Mouse (Mus musculus) heart, postnatal 14 days (tissue): ENCODE data around the gene Scand1. TPM values are rescaled to one million over a fixed set of nuclear protein-coding genes. Genes with fewer than 3 reads are reported as not detected.

ENCODE experiments used
- DNase-seq, 2 experiments: peaks; one replicate each; pipeline ENCODE4 v3.0.0; 2021 to 2022
- intact Hi-C: fragments of 180-260 bp; cut with DNase I; formaldehyde crosslinking; loops from one replicate; pipeline ENCODE4 v1.15.1; 2025
- total RNA-seq, 2 experiments: library from RNA; stranded (reverse); gene quantifications; 2 replicates each; pipeline ENCODE4 v1.2.3; 2021

Scand1 gene
- total RNA-seq, 2 experiments from 2014 or later, result 78.8 to 79.7 TPM

GRCm38 (mm10) chr2:156310945-156311344, 1.6 kb downstream of the Scand1 start:
- intact Hi-C loops, result no loop called here
- no peak for DNase-seq

- DNase-seq, result no peak
- intact Hi-C loops, result no loop called here
Observed at GRCm38 (mm10) chr2:156310455-156310854, 2.0 kb downstream of the Scand1 start.

DNA sequence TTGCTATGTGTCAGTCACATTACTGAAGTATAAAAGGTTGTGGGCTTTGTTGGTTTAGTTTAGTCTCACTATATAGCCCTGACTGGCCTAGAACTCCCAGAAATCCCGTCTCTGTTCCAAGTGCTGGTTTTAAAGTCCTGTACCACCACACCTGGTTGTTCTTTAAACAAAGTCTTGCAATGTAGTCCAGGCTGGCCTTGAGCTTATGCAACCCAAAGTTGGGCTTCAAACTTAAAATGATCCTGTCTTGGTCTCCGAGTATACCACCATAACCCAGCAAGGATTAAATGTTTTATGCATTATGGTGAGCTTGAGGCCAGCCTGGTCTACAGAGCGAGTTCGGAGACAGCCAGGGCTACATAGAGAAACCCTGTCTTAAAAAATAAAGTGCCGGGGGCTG, 2.6 kb downstream of the Scand1 start:
- intact Hi-C loops, result loop anchor here (10.0 kb wide), 1 partner anchor 395 kb away; no protein-coding TSS in a partner anchor
- no peak for DNase-seq

GRCm38 (mm10) chr2:156307261-156307660, 5.2 kb downstream of the Scand1 start:
- intact Hi-C loops, result loop anchor here (10.0 kb wide), 1 partner anchor 398 kb away; no protein-coding TSS in a partner anchor
- peak; percentile 13 to 26 for DNase-seq

DNA sequence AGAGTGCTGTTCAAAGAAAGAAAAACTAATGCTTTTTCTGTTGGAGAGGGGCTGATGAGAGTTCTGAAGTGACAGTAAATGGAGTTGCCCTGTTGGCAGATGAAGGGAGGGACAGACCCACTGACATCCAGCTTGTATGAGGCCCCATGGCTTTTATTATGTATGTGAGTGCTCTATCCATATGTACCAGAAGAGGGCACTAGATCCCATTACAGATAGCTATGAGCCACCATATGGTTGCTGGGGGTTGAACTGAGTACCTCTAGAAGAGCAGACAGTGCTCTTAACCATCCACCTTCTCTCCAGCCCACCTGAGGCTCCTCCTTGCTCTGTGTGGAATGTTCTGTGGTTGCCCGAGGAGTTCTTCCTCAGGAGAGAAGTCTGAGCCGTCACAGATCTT, 6.7 kb downstream of the Scand1 start:
- intact Hi-C loops, result loop anchor here (10.0 kb wide), 1 partner anchor 399 kb away; no protein-coding TSS in a partner anchor
- no peak for DNase-seq

GRCm38 (mm10) chr2:156304351-156304750, 8.2 kb downstream of the Scand1 start:
- DNase-seq, result no peak
- intact Hi-C loops, result loop anchor here (10.0 kb wide), 1 partner anchor 400 kb away; no protein-coding TSS in a partner anchor

GRCm38 (mm10) chr2:156302063-156302462, 10.4 kb downstream of the Scand1 start:
- DNase-seq, result no peak
- intact Hi-C loops, result loop anchor here (10.0 kb wide), 1 partner anchor 403 kb away; no protein-coding TSS in a partner anchor

DNA sequence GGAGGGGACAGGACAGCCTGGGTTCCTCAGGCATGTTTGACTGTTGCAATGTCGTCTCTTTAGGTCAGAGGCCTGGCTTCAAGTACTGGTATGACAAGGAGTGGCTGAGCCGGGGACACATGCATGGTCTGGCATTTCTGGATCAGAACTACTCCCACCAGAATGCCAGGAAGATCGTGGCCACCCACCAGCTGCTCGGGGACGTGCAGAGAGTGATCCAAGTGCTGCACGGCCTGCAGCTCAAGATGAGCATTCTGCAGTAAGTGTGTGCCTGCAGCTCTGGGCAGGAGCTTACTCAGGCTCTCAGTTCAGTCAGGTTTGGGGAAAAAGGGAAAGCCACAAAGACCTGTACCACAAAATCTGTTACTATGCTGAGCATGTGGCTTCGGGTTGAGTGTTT, 14.0 kb downstream of the Scand1 start:
- intact Hi-C loops, result no loop called here
- no peak for DNase-seq

DNA sequence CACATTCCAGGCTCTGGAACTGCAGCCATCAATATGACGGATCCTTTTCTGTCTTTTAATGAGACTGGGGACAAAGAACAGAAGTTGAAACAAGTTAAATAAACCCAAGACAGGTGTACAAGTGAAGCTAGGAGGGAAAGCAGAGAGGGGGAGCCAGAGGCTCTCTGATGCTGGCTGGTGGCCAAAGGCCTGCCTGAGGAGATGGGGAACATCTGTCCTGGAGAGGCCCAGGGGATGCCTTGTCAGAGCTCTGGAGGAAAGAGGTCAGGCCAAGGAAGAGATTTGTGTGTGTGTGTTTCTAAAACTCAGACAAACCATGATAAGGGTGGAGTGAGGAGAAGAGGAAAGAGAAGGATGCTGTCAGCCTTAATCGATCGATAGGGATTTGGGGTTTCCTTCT, 14.9 kb downstream of the Scand1 start:
- peak; percentile 59 to 68 for DNase-seq

DNA sequence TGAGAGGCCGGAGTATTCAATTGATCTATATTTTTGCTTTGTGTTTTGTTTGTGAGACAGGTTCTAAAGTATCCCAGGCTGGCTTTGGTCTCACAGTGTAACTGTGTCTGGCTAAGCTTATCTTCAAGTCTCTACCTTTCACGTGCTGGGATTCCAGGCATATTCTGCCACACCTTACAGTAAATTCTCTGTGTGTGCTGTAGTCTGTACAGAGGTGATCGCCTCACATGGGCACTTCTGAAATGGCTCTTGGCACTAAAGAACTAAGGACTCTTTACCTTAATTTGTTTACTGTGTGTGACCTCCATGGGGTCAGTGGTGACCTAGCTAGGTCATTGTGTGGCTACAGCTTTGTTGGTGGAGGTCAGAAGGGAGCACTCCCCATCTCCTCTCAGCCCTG, 16.3 kb downstream of the Scand1 start:
- intact Hi-C loops, result no loop called here
- no peak for DNase-seq

More for the DNA sequence above, 14.9 kb downstream of the Scand1 start:
- intact Hi-C loops, result no loop called here

GRCm38 (mm10) chr2:156295601-156296063, 16.9 kb downstream of the Scand1 start:
- DNase-seq, result no peak

GRCm38 (mm10) chr2:156291998-156292397, 20.5 kb downstream of the Scand1 start:
- DNase-seq, result no peak
- intact Hi-C loops, result no loop called here

More at GRCm38 (mm10) chr2:156295601-156296063, 16.9 kb downstream of the Scand1 start:
- intact Hi-C loops, result no loop called here

DNA sequence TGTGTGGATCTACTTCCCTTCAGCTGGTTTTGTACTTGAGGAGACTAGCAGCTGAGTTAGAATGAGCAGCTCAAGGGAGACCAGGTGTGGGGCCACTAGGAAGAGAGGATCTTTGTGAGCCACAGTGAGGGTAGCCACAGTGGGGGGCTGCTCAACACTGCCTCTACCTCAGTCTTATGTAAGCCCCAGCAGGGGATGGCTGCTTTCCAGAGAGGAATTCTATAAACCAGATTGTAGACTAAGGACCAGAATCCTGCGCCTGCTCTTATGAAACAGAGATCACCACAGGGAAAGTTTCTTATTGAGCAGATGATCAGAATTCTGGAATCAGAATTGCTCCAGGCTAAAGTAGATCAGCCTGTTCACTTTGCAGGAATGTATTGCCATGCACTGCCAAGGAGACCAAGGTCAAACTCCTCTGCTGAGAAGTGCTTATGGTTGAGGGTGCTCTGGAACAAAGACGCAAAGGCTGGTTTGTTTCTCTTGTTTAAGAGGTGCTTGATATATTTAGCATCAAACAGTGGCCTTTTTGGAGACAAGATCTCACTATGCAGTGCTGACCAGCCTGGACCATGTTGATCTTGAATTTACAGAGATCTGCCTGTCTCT, 22.8 kb downstream of the Scand1 start:
- DNase-seq, result no peak
- intact Hi-C loops, result no loop called here

- DNase-seq, result no peak
- intact Hi-C loops, result no loop called here
Observed at GRCm38 (mm10) chr2:156288222-156288621, 24.3 kb downstream of the Scand1 start.

DNA sequence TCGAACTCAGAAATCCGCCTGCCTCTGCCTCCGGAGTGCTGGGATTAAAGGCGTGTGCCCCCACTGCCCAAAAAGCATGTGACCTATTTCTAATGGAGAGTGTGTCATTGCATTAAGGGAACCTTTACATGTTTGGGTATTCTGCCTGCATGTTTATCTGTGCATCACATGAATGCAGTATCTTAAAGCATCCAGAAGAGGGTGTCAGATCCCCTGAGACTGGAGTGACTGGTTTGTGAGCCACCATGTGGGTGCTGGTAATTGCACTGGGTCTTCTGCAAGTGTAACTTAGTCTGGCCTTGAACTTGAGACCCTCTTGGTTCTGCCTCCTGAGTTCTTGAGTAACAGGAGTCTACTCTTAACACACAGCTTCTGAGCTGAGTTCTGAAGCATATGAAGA, 25.8 kb downstream of the Scand1 start:
- intact Hi-C loops, result no loop called here
- DNase-seq, result no peak

GRCm38 (mm10) chr2:156285161-156285560, 27.3 kb downstream of the Scand1 start:
- no peak for DNase-seq
- intact Hi-C loops, result no loop called here

DNA sequence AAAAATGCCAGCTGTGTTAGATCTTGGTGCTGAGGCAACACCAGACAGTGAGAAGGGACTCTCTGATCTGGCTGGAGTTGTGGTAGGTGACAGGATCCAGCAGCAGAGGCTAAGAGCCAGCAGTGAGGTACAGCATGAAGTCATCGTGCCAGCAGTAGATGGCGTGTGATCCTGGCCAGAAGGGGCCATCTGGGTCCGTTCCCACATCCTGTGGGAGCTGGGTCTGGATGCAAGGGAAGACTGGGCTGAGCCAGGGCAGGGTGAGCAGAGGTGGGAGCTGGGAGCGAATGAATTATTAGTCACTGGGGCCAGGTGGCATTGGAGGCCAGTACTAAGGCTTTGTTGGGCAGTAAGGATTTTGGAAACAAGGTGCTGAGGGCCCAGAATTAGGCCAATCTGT, 31.3 kb downstream of the Scand1 start:
- DNase-seq, result no peak

GRCm38 (mm10) chr2:156278226-156279017, 34.1 kb downstream of the Scand1 start:
- intact Hi-C loops, result loop anchor here (5.0 kb wide), 3 partner anchors 96 to 316 kb away; partner anchors contain the start of gene Rbm39

More for the DNA sequence above, 31.3 kb downstream of the Scand1 start:
- intact Hi-C loops, result loop anchor here (5.0 kb wide), 1 partner anchor 149 kb away; no protein-coding TSS in a partner anchor

DNA sequence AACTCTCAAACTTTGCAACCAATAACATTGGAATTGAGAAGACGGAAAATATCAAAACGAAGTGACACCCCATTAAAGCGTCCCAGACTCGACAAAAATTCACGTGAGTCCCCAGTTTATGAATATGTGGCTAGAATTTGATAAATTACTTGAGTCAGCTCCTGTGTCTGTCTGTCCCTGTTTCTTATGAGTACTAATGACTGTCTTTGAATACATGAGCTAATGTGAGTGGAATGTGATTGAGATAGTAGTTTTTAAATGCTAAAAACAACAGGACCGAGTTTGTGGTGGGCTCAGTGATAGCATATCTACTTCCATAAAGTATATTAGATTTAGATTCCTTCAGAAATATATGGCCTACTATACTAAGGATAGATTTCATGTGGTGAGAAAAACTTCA, 40.0 kb downstream of the Scand1 start:
- intact Hi-C loops, result no loop called here
- no peak for DNase-seq

More at GRCm38 (mm10) chr2:156278226-156279017, 34.1 kb downstream of the Scand1 start:
- DNase-seq, result peak; percentile 81 to 85

DNA sequence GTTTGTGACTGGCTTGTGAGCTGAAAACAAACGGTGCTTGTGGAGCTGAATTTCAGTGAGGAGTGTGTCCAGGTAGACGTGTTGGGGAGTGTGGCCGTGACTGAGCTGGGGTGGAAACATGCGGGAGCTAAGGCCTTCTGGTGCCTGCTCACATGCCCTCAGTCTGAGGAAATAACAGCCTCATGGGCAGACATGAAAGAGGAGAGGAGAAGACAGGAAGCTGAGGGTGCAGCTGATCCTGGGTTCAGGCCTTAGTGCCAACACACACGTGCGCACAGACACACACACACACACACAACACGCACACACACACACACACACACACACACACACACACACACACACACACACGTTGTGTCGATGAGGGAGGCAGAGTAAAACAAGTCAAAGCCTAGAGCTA, 44.9 kb downstream of the Scand1 start:
- no peak for DNase-seq
- intact Hi-C loops, result no loop called here

DNA sequence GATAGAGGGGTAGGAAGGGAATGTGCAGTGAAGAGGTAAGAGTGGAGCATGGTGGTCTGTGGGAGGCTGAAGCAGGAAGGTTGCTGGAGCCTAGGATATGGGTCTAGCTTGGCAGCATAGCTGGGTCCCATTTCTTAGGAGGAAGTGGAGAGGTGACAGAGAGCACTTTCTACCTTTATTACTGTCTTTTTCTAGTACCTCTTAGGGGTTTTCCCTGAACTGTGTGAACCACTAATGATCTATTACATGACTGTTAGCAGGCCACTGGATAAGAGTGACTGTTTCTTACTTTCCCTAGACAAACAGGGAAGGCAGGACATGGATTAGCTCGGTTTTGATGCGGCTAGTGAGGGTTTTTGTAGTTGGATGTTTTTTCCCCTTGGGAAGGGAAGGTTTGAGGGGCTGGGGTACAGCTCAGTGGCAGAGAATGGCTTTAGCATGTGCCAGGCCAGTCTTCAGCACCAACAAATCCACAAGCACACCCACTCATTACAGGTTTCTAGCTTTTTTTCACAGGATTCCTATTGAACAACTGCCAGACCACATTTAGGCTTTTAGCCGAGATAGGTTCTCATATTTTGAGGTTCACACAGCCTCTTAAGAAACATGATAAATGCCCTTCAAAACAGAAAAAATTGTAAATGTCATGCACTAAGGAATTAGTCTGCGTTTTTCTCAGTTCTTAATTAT, 49.2 kb downstream of the Scand1 start:
- intact Hi-C loops, result no loop called here
- no peak for DNase-seq
